Mouse (Mus musculus) liver, adult 2 months (tissue): Measurements from ENCODE around the gene 9230110F15Rik.

Experiments used
- CTCF ChIP-seq: fragments of 200-500 bp; IDR thresholded peaks from 2 replicates; pipeline ENCODE4 v1.5.1; 2011; ENCODE audit warnings: low read depth, low read length, control low read depth
- POLR2A ChIP-seq: fragments of 200-500 bp; IDR thresholded peaks from 2 replicates; pipeline ENCODE4 v1.6.1; 2011; ENCODE audit warnings: low read length, control low read depth; ENCODE audit not compliant: insufficient read depth; ENCODE audit errors: extremely low read depth

DNA sequence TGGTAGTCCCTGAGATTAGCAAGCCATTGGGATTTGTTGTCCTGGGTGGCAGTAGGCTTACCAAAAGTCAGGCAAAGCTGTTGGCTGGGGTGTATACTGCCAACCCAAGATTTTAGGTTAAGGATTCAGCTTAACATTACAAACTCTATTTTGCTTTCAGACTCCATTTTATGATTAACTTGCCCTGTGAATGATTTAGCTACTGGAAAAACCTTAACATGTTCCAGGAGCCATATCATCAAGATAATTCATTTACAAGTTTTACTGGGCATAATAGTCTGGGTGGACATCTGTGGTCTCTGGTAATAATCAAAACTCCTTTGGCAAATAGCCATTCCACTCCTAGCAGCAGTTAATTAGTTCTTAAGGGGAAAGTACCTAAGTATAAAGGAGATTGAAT, 45.8 kb downstream of the 9230110F15Rik start:
- TF ChIP-seq CTCF (no peak), POLR2A (no peak)
